Mouse (Mus musculus): ENCODE data around the gene Fez2. TPM values are rescaled to one million over a fixed set of nuclear protein-coding genes. Genes with fewer than 3 reads are reported as not detected.
A peak's percentile ranks its signal among the peaks of the same experiment; 100 is the strongest.

Gene Fez2
- polyA plus RNA-seq, 1 experiment from 2014 or later, result 42.7 TPM

GRCm38 (mm10) chr17:78405336-78405735 lies 12.6 kb downstream of the Fez2 start:
- H3K27me3 ChIP-seq (replicated peaks), result no peaks in the 10 kb centered on the region
- WGBS, result 91% methylated on average over 3 of the region's 3 CpGs
- H3K9me3 ChIP-seq, result no peaks in the 10 kb centered on the region
- H3K4me1 ChIP-seq (replicated peaks), result peaks cover 16% of the 10 kb centered on the region
- ATAC-seq, result no peak
- H3K9ac ChIP-seq, result no peak overlapping the region
- H3K4me3 ChIP-seq (replicated peaks), result no peak overlapping the region
- H3K4me2 ChIP-seq (replicated peaks), result no peak overlapping the region
- peaks cover 10% of the 10 kb centered on the region; the same call in 1 of the 2 replicates for H3K36me3 ChIP-seq
- no peak overlapping the region for H3K27ac ChIP-seq

GRCm38 (mm10) chr17:78403804-78404203 lies 14.1 kb downstream of the Fez2 start:
- H3K4me1 ChIP-seq (replicated peaks), result peaks cover 19% of the 10 kb centered on the region
- peaks cover 10% of the 10 kb centered on the region; the same call in 1 of the 2 replicates for H3K36me3 ChIP-seq
- no peaks in the 10 kb centered on the region for H3K9me3 ChIP-seq
- no peaks in the 10 kb centered on the region for H3K27me3 ChIP-seq (replicated peaks)
- 70% methylated on average over 9 of the region's 9 CpGs for WGBS
- H3K4me3 ChIP-seq (replicated peaks), result no peak overlapping the region
- H3K9ac ChIP-seq, result no peak overlapping the region
- H3K4me2 ChIP-seq (replicated peaks), result no peak overlapping the region
- no peak overlapping the region for H3K27ac ChIP-seq
- ATAC-seq, result no peak

GRCm38 (mm10) chr17:78403229-78403628 lies 14.7 kb downstream of the Fez2 start:
- H3K4me1 ChIP-seq (replicated peaks), result peaks cover 19% of the 10 kb centered on the region
- peaks cover 10% of the 10 kb centered on the region; the same call in 1 of the 2 replicates for H3K36me3 ChIP-seq
- H3K4me3 ChIP-seq (replicated peaks), result no peak overlapping the region
- H3K27me3 ChIP-seq (replicated peaks), result no peaks in the 10 kb centered on the region
- H3K4me2 ChIP-seq (replicated peaks), result no peak overlapping the region
- WGBS, result 71% methylated on average over 4 of the region's 4 CpGs
- no peak overlapping the region for H3K9ac ChIP-seq
- no peak overlapping the region for H3K27ac ChIP-seq
- H3K9me3 ChIP-seq, result no peaks in the 10 kb centered on the region
- ATAC-seq, result no peak

- Histone ChIP-seq H3K4me1 (replicated peaks) (peaks cover 19% of the 10 kb centered on the region), H3K4me3 (replicated peaks) (no peak overlapping the region), H3K27ac (0 out of 2 replicates have a peak overlapping the region, but pooled peaks have one; percentile 17), H3K4me2 (replicated peaks) (no peak overlapping the region), H3K36me3 (peaks cover 10% of the 10 kb centered on the region; the same call in 1 of the 2 replicates), H3K9ac (no peak overlapping the region), H3K9me3 (no peaks in the 10 kb centered on the region), H3K27me3 (replicated peaks) (no peaks in the 10 kb centered on the region)
- WGBS, result 50% methylated on average over 6 of the region's 6 CpGs
- ATAC-seq, result peak; percentile 34
Measured at GRCm38 (mm10) chr17:78402174-78402573, 15.8 kb downstream of the Fez2 start.

GRCm38 (mm10) chr17:78401713-78402112 lies 16.2 kb downstream of the Fez2 start:
- ATAC-seq, result peak; percentile 46
- Histone ChIP-seq H3K4me1 (replicated peaks) (peaks cover 19% of the 10 kb centered on the region), H3K36me3 (peaks cover 10% of the 10 kb centered on the region; the same call in 1 of the 2 replicates), H3K9ac (no peak overlapping the region), H3K4me3 (replicated peaks) (no peak overlapping the region), H3K4me2 (replicated peaks) (no peak overlapping the region), H3K27ac (0 out of 2 replicates have a peak overlapping the region, but pooled peaks have one; percentile 45), H3K9me3 (no peaks in the 10 kb centered on the region), H3K27me3 (replicated peaks) (no peaks in the 10 kb centered on the region)
- WGBS, result 43% methylated on average over 4 of the region's 4 CpGs

- peaks cover 19% of the 10 kb centered on the region for H3K4me1 ChIP-seq (replicated peaks)
- H3K27ac ChIP-seq, result peak overlapping the region; percentile 45; the same call in 1 of the 2 replicates
- peak; percentile 90 for ATAC-seq
- no peaks in the 10 kb centered on the region for H3K9me3 ChIP-seq
- no peaks in the 10 kb centered on the region for H3K27me3 ChIP-seq (replicated peaks)
- no peak overlapping the region for H3K4me3 ChIP-seq (replicated peaks)
- H3K36me3 ChIP-seq, result peaks cover 10% of the 10 kb centered on the region; the same call in 1 of the 2 replicates
- whole genome bisulfite sequencing, result 52% methylated on average over 6 of the region's 6 CpGs
- no peak overlapping the region for H3K9ac ChIP-seq
- no peak overlapping the region for H3K4me2 ChIP-seq (replicated peaks)
Measured at GRCm38 (mm10) chr17:78401311-78401710, 16.6 kb downstream of the Fez2 start.

GRCm38 (mm10) chr17:78400130-78400840 lies 17.7 kb downstream of the Fez2 start:
- peaks cover 19% of the 10 kb centered on the region for H3K4me1 ChIP-seq (replicated peaks)
- peaks cover 10% of the 10 kb centered on the region; the same call in 1 of the 2 replicates for H3K36me3 ChIP-seq
- ATAC-seq, result peak; percentile 57; the same call in 1 of the 2 replicates
- WGBS, result 73% methylated on average over 12 of the region's 12 CpGs
- no peaks in the 10 kb centered on the region for H3K27me3 ChIP-seq (replicated peaks)
- no peak overlapping the region for H3K4me2 ChIP-seq (replicated peaks)
- H3K27ac ChIP-seq, result no peak overlapping the region
- H3K4me3 ChIP-seq (replicated peaks), result no peak overlapping the region
- H3K9me3 ChIP-seq, result no peaks in the 10 kb centered on the region
- no peak overlapping the region for H3K9ac ChIP-seq

GRCm38 (mm10) chr17:78392401-78393087 lies 25.4 kb downstream of the Fez2 start:
- no peak overlapping the region for H3K27ac ChIP-seq
- H3K9ac ChIP-seq, result no peak overlapping the region
- H3K4me2 ChIP-seq (replicated peaks), result no peak overlapping the region
- no peaks in the 10 kb centered on the region for H3K4me1 ChIP-seq (replicated peaks)
- H3K27me3 ChIP-seq (replicated peaks), result no peaks in the 10 kb centered on the region
- no peaks in the 10 kb centered on the region for H3K36me3 ChIP-seq
- no peak overlapping the region for H3K4me3 ChIP-seq (replicated peaks)
- WGBS, result 64% methylated on average over 9 of the region's 9 CpGs
- no peak for ATAC-seq
- H3K9me3 ChIP-seq, result no peaks in the 10 kb centered on the region

GRCm38 (mm10) chr17:78389573-78389972 lies 28.4 kb downstream of the Fez2 start:
- no peak overlapping the region for H3K4me2 ChIP-seq (replicated peaks)
- WGBS, result 90% methylated on average over 5 of the region's 5 CpGs
- no peaks in the 10 kb centered on the region for H3K4me1 ChIP-seq (replicated peaks)
- H3K27me3 ChIP-seq (replicated peaks), result no peaks in the 10 kb centered on the region
- no peaks in the 10 kb centered on the region for H3K36me3 ChIP-seq
- H3K9ac ChIP-seq, result no peak overlapping the region
- no peaks in the 10 kb centered on the region for H3K9me3 ChIP-seq
- no peak for ATAC-seq
- H3K4me3 ChIP-seq (replicated peaks), result no peak overlapping the region
- no peak overlapping the region for H3K27ac ChIP-seq

- no peaks in the 10 kb centered on the region for H3K27me3 ChIP-seq (replicated peaks)
- H3K36me3 ChIP-seq, result no peaks in the 10 kb centered on the region
- peak; percentile 82 for ATAC-seq
- H3K4me1 ChIP-seq (replicated peaks), result no peaks in the 10 kb centered on the region
- no peak overlapping the region for H3K4me2 ChIP-seq (replicated peaks)
- no peak overlapping the region for H3K27ac ChIP-seq
- 69% methylated on average over 9 of the region's 9 CpGs for WGBS
- no peak overlapping the region for H3K4me3 ChIP-seq (replicated peaks)
- H3K9me3 ChIP-seq, result no peaks in the 10 kb centered on the region
- H3K9ac ChIP-seq, result no peak overlapping the region
Measured at GRCm38 (mm10) chr17:78388101-78388847, 29.7 kb downstream of the Fez2 start.

GRCm38 (mm10) chr17:78387665-78388064 lies 30.3 kb downstream of the Fez2 start:
- ATAC-seq, result peak; percentile 34; the same call in 1 of the 2 replicates
- Histone ChIP-seq H3K4me3 (replicated peaks) (no peak overlapping the region), H3K27me3 (replicated peaks) (no peaks in the 10 kb centered on the region), H3K9me3 (no peaks in the 10 kb centered on the region), H3K27ac (no peak overlapping the region), H3K9ac (no peak overlapping the region), H3K36me3 (no peaks in the 10 kb centered on the region), H3K4me2 (replicated peaks) (no peak overlapping the region), H3K4me1 (replicated peaks) (no peaks in the 10 kb centered on the region)
- WGBS, result 71% methylated on average over 9 of the region's 9 CpGs

GRCm38 (mm10) chr17:78382321-78382720 lies 35.6 kb downstream of the Fez2 start:
- Histone ChIP-seq H3K4me3 (replicated peaks) (no peak overlapping the region), H3K4me1 (replicated peaks) (no peaks in the 10 kb centered on the region), H3K9ac (no peak overlapping the region), H3K36me3 (no peaks in the 10 kb centered on the region), H3K27ac (no peak overlapping the region), H3K9me3 (no peaks in the 10 kb centered on the region), H3K4me2 (replicated peaks) (no peak overlapping the region), H3K27me3 (replicated peaks) (no peaks in the 10 kb centered on the region)
- no peak for ATAC-seq
- 75% methylated on average over 3 of the region's 3 CpGs for WGBS

All from intestine, embryonic 15.5 days (tissue).